In genomic region chr3:123983530-123983929, GRCm38 (mm10) we compare ENCODE assay signal across 23 mouse cellular contexts.
A peak's percentile ranks its signal among the peaks of the same experiment; 100 is the strongest.
DNase-seq lines count a peak whose midpoint lies in the region; ATAC-seq and TF ChIP-seq lines count a peak whose summit lies in the region.
"Had no signal": no experiment of that assay in that cellular context is flagged by ENCODE, and none has a peak within 500 bp of the region (broad histone marks: within the 10 kb centered on the region; RNA-seq: fewer than 3 reads in every experiment).

No protein-coding gene starts in this region.

- ATAC-seq in cerebellum, adult (ENCODE audit: insufficient number of reproducible peaks, low FRiP score, low TSS enrichment): peak; percentile 26; the same call in 1 of the 2 replicates
- ATAC-seq in neural tube, embryonic 11.5 days (ENCODE audit: insufficient read depth, low FRiP score, low TSS enrichment): peak; percentile 52
- ATAC-seq: forebrain, embryonic 13.5 days; liver, embryonic 12.5 days; liver, postnatal 0 days had no signal

- TF ChIP-seq POLR2A in myocyte (IDR thresholded peaks at IDR 0.05; ENCODE audit: insufficient read length, low read depth): no peak

- no peak overlapping the region for H3K27ac ChIP-seq in neural tube, embryonic 11.5 days (ENCODE audit: low read depth, low read length)
- H3K27ac ChIP-seq in limb, embryonic 10.5 days: no peak overlapping the region
- H3K27ac ChIP-seq: embryonic facial prominence, embryonic 10.5 days; embryonic facial prominence, embryonic 15.5 days; forebrain, embryonic 13.5 days; hindbrain, embryonic 13.5 days; limb, embryonic 13.5 days; liver, embryonic 12.5 days; midbrain, embryonic 12.5 days had no signal

- no peaks in the 10 kb centered on the region for H3K4me1 ChIP-seq in neural tube, embryonic 11.5 days (ENCODE audit: control insufficient read depth, insufficient read depth, low read length)
- no peaks in the 10 kb centered on the region for H3K4me1 ChIP-seq in limb, embryonic 10.5 days
- H3K4me1 ChIP-seq: embryonic facial prominence, embryonic 10.5 days; embryonic facial prominence, embryonic 15.5 days; forebrain, embryonic 13.5 days; limb, embryonic 13.5 days; liver, embryonic 12.5 days; midbrain, embryonic 12.5 days had no signal

- H3K79me2 ChIP-seq in myocyte (ENCODE audit: control insufficient read depth, insufficient read depth): no peaks in the 10 kb centered on the region

- H3K36me3 ChIP-seq in neural tube, embryonic 11.5 days (ENCODE audit: control insufficient read depth, insufficient read depth, low read length): no peaks in the 10 kb centered on the region
- no peaks in the 10 kb centered on the region for H3K36me3 ChIP-seq in myocyte (ENCODE audit: control insufficient read depth, insufficient read depth)
- H3K36me3 ChIP-seq in limb, embryonic 10.5 days: no peaks in the 10 kb centered on the region
- H3K36me3 ChIP-seq: embryonic facial prominence, embryonic 10.5 days; embryonic facial prominence, embryonic 15.5 days; hindbrain, embryonic 13.5 days; limb, embryonic 13.5 days; liver, embryonic 12.5 days; midbrain, embryonic 12.5 days had no signal

- DNase-seq in cerebellum, postnatal 14 days: no peak
- DNase-seq in neural tube, embryonic 11.5 days (ENCODE audit: low spot score): no peak
- no peak for DNase-seq in neural tube, embryonic 10.5 days (ENCODE audit: extremely low spot score, low spot score)
- no peak for DNase-seq in heart, postnatal 25 days (ENCODE audit: low spot score)
- no peak for DNase-seq in limb, embryonic 10.5 days (ENCODE audit: low spot score)
- DNase-seq: cerebellum, adult 11-12 months; cerebellum, adult 9-11 months; gastrocnemius, postnatal 36 days; heart, postnatal 4 days; kidney, postnatal 25 days; liver, postnatal 0 days; right cerebral cortex, postnatal 14 days had no signal

- 17% methylated on average over 1 of the region's 1 CpGs for WGBS in neural tube, embryonic 11.5 days
- WGBS in limb, embryonic 10.5 days: 19% methylated on average over 1 of the region's 1 CpGs

- H3K4me3 ChIP-seq in neural tube, embryonic 11.5 days (ENCODE audit: low read depth, low read length): no peak overlapping the region
- no peak overlapping the region for H3K4me3 ChIP-seq in myocyte
- H3K4me3 ChIP-seq in limb, embryonic 10.5 days: no peak overlapping the region
- H3K4me3 ChIP-seq: embryonic facial prominence, embryonic 10.5 days; embryonic facial prominence, embryonic 15.5 days; forebrain, embryonic 13.5 days; hindbrain, embryonic 13.5 days; limb, embryonic 13.5 days; liver, embryonic 12.5 days; midbrain, embryonic 12.5 days had no signal

- no peak overlapping the region for H3K4me2 ChIP-seq in neural tube, embryonic 11.5 days (ENCODE audit: low read depth)
- H3K4me2 ChIP-seq in myocyte (ENCODE audit: low read depth): peak overlapping the region; percentile 62
- H3K4me2 ChIP-seq: embryonic facial prominence, embryonic 15.5 days; forebrain, embryonic 13.5 days; heart, embryonic 11.5 days; hindbrain, embryonic 13.5 days; limb, embryonic 13.5 days; liver, embryonic 12.5 days; midbrain, embryonic 12.5 days had no signal

- H3K9ac ChIP-seq in neural tube, embryonic 11.5 days (ENCODE audit: low read length): no peak overlapping the region
- H3K9ac ChIP-seq: embryonic facial prominence, embryonic 15.5 days; forebrain, embryonic 13.5 days; hindbrain, embryonic 13.5 days; limb, embryonic 13.5 days; liver, embryonic 12.5 days; liver, postnatal 0 days; midbrain, embryonic 12.5 days had no signal

- H3ac ChIP-seq in myocyte (ENCODE audit: control insufficient read depth, insufficient read length): no peak overlapping the region

- H3K9me3 ChIP-seq in neural tube, embryonic 11.5 days (ENCODE audit: control insufficient read depth, low read length): no peaks in the 10 kb centered on the region
- H3K9me3 ChIP-seq in limb, embryonic 10.5 days (replicated peaks): no peaks in the 10 kb centered on the region
- H3K9me3 ChIP-seq: embryonic facial prominence, embryonic 10.5 days; embryonic facial prominence, embryonic 15.5 days; forebrain, embryonic 13.5 days; hindbrain, embryonic 13.5 days; limb, embryonic 13.5 days; liver, embryonic 12.5 days; midbrain, embryonic 12.5 days had no signal

- H3K27me3 ChIP-seq in neural tube, embryonic 11.5 days (ENCODE audit: control insufficient read depth, insufficient read depth, low read length): no peaks in the 10 kb centered on the region
- H3K27me3 ChIP-seq in myocyte (ENCODE audit: control insufficient read depth, insufficient read depth, insufficient read length): no peaks in the 10 kb centered on the region
- no peaks in the 10 kb centered on the region for H3K27me3 ChIP-seq in limb, embryonic 10.5 days (ENCODE audit: low read depth, poor library complexity, severe bottlenecking)
- H3K27me3 ChIP-seq: embryonic facial prominence, embryonic 15.5 days; forebrain, embryonic 13.5 days; hindbrain, embryonic 13.5 days; limb, embryonic 13.5 days; liver, embryonic 12.5 days; midbrain, embryonic 12.5 days; Patski had no signal

- intact Hi-C loops in heart, postnatal 25 days (cut with DNase I): no loop called here

TF ChIP-seq in myocyte, 11 proteins besides CTCF, POLR2A, EP300 and RAD21:
- TF ChIP-seq REST (IDR thresholded peaks at IDR 0.05; ENCODE audit: insufficient read depth, insufficient read length) (no peak), CEBPB (IDR thresholded peaks at IDR 0.05; ENCODE audit: insufficient read depth, poor library complexity, severe bottlenecking) (no peak), MAX (IDR thresholded peaks at IDR 0.05; ENCODE audit: low read depth) (no peak), POLR2AphosphoS2 (IDR thresholded peaks at IDR 0.05; ENCODE audit: insufficient read length, low read depth) (no peak), E2F4 (IDR thresholded peaks at IDR 0.05; ENCODE audit: insufficient read depth) (no peak), TCF12 (IDR thresholded peaks at IDR 0.05; ENCODE audit: insufficient read depth, poor library complexity, severe bottlenecking) (no peak), MYOG (IDR thresholded peaks at IDR 0.05; ENCODE audit: control insufficient read depth in 1 of 3, insufficient read depth in 1 of 3, insufficient read length in 2 of 3, low read depth in 2 of 3) (no peak), SRF (IDR thresholded peaks at IDR 0.05; ENCODE audit: control insufficient read depth, insufficient read length, low read depth) (no peak), TCF3 (IDR thresholded peaks at IDR 0.05; ENCODE audit: insufficient read length, low read depth) (no peak)
